Mouse (Mus musculus): ENCODE data around the gene Sstr2.

The Sstr2 gene

GRCm38 (mm10) chr11:113618672-113619419 is at the start of gene Sstr2:
TSS of gene Sstr2 (plus strand) at chr11:113619342.
- peak; percentile 75 for DNase-seq

- DNase-seq, result no peak
These were observed 47.5 kb upstream of the Sstr2 start for GRCm38 (mm10) chr11:113571616-113572015.

- no peak for DNase-seq
These were observed 46.5 kb upstream of the Sstr2 start for GRCm38 (mm10) chr11:113572641-113573040.

DNA sequence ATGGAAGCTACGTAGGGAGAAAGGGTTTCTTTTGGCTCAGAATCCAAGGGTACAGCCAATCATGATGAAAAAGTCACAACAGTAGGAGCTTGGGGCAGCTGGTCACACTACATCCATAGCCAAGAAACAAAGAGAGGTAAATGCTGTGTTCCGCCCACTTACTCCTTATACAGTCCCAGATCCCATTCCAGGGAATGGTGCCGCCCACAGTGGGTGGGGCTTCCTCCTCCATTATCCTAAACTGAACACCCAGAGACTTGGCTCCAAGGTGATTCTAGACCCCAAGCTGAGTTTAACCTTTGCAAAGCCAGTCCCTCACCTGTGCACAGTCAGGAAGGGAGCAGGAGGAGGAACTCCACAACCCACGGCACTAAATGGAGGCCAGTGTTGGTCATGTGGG is 41.9 kb upstream of the Sstr2 start:
- DNase-seq, result no peak

DNA sequence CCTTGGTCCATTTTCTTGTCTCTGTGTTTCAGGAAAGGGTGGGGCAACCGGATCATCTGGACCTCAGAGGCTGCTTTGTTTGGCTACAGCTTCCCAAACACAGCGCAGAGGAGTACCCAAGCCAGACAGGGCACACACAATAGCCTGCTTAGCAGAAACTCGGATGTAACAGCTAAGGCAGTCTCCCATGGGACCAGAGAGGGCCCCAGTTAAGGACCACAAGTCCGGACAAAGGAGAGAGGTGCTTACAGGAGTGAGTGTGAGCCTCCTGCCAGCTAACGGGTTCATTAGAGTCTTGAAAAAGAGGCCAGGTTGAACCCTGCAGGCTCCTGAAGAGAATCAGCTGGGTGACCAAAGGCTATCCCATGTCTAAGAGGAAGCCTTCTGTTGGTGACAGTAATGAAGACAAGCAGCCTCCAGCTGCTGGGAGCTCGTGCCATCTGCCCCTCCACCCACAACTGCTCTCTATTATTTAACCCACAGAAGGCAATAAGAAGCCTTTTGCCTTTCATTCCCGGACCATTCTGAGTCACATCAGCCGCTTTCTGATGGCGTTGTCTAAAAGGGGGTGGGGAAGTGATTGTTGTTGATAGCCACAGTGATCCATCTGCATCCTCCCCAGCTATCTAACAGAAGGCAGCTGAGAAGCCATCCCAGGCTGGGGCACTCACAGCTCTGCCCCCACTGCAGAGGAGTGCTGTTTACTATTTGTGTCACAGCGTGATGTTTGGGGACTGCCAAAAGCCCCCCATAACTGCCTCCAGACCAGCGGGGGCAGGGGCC is 35.1 kb upstream of the Sstr2 start:
- DNase-seq, result peak; percentile 61

DNA sequence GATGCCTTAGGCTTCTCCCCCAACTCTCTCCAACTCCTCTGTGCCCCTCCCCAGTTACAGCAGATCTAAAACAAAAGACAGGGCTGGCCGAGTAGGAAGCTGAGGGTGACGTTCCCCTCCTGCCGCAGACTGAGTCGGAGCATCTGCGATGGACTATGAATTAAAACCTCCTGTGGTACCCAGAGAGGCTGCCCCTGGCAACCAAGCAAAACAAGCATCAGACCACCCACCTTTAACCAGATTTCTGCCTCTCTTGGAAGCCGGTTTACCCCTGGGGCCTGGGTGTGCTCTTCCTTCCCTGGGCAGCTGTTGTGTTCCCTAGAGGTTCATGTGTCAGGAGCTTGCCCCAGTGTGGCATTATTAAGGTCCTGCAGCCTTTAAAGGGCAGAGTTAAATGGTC is 32.7 kb upstream of the Sstr2 start:
- no peak for DNase-seq

DNA sequence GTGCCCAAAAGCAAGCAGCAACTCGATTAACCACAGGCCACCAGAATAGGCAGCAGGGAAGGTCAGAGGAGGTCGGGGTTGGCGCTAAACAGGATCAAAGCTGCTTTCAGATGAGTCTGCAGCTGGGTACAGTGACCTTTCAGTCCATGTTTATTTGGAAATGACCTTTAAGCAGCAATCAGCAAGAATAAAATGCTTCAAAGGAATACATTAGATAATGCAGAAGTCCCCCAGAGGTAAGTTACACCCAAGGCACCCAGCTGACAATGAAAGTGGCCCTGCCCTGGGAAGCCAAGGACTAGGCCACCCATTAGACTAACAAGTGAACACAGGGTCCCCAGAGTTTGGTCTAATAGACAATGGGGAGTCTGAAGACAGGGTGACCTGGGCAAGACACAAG is 30.2 kb upstream of the Sstr2 start:
- no peak for DNase-seq

- no peak for DNase-seq
These were observed 24.0 kb upstream of the Sstr2 start for GRCm38 (mm10) chr11:113595144-113595543.

DNA sequence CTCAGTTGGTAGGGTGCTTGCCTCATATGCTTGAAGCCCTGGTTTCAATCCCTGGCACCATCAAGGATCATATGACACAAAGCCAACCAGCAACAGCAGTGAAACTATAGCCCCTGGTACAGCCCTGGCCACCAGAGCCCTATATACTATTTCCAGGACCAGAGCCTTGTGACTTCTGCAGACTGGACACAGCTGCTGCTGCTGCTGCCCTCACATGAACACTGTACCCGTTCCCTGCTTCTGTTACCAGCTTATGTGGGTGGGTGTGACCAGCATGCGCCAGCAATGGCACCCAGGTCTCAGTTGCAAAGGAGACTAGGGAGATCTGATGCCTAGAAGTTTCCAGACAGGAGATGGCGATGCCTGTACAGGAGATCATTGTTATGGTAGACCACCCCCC is 21.5 kb upstream of the Sstr2 start:
- no peak for DNase-seq

GRCm38 (mm10) chr11:113600526-113601245 is 18.5 kb upstream of the Sstr2 start:
- DNase-seq, result no peak

- no peak for DNase-seq
These were observed 17.4 kb upstream of the Sstr2 start for GRCm38 (mm10) chr11:113601616-113602343.

- DNase-seq, result no peak
These were observed 11.6 kb upstream of the Sstr2 start for GRCm38 (mm10) chr11:113607556-113607955.

DNA sequence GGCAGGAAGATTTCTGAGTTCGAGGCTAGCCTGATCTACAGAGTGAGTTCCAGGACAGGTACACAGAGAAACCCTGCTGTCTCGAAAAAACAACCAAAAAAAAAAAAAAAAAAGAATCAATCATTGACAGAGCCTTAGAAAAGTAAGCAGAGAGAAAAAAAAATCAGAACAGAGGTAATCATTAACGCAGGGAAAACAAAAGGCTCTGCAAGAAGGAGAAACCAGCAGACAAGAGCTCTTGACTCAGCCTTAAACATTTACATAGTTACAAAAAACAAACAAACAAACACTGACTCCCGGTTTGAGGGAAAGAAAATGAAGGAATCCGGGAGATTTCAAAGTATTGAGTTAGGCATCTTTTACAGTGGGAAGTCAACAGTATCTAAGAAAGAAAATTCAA is 9.6 kb upstream of the Sstr2 start:
- no peak for DNase-seq

GRCm38 (mm10) chr11:113610266-113610665 is 8.9 kb upstream of the Sstr2 start:
- DNase-seq, result no peak

GRCm38 (mm10) chr11:113611112-113611646 is 8.0 kb upstream of the Sstr2 start:
- DNase-seq, result no peak

DNA sequence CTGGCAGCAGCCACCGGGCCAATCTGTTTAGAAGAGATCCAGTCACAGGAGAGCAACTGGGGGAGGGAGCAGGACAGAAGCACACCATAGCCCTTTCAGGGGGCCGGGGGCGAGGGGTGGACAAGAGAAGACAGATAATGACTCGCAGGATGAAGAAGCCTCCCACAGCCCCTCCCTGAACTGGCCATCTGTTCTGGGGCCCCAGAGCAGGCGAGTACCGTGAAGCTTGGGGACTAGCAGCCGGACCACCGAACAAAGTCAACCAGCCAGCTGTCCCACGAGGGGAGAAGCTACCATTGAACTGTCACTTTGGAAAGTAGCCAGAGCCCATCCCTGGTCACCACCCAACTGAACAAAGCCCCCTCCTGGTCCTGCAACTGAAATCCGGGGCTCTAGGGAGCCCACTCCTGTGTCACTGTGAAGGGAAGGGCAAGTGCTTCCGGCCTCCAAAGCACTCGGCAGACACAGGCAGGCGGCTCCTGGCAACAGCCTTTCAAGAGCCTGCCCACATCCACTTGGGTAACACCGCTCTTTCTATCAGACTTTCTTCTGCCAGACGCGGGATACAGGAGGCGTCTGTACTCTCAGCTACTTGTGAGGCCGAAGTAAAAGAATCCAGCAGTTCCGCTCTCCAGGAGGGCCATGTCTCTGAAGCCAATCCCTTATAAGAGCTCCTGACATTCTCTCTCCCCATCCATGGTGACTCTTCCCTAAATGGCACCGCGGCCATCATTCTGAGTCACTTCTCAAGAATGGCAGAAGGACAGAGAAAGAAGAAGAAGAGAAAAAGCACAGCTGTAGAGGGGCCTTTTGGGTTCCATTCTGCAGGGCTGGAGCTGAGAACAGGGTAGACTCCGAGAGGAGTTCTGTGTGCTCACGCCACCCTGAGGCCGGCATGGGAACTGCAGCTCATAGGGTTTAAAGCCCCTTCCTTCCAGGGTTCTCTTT is 7.2 kb upstream of the Sstr2 start:
- DNase-seq, result peak; percentile 42

GRCm38 (mm10) chr11:113614476-113614875 is 4.7 kb upstream of the Sstr2 start:
- DNase-seq, result no peak

DNA sequence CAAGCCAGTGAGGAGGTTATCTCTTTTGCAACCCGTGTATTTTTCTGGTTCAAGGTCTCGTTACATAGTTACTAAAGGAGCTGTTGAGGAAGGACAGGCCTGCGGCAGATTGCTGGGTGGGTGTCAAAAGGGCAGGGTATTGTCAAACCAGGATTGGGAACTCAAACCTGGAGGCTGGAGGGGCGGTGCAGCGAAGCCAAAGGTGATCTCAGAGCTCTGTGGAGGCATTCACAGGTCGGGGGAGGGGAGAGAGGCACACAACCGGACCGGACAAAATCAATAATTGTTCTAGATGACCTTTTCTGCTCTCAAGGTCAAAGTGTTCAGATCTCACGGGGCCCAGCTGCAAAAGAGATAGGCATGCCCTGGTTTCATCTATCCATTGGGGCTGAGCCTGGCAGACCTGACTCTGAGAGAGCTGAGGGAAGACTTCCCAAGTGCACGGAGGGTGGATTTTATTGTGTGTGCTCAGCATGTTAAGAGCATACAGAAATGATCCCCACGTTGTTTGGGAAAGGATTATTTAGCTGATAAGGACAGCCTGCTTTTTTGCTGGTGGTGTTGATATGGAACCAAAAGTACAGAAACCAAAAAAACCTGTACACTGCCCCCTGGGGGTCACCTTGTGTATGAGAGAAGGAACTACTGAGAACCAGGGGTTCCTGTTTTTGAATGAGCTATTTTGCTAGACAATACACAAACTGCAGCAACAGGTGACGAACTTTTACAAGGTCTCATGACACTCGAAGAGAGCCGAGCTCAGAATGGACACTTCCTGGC is 1.8 kb upstream of the Sstr2 start:
- DNase-seq, result peak; percentile 33

- DNase-seq, result no peak
These were observed 855 bp upstream of the Sstr2 start for GRCm38 (mm10) chr11:113618303-113618671.

- no peak for DNase-seq
These were observed 408 bp downstream of the Sstr2 start for GRCm38 (mm10) chr11:113619420-113620080.

Measured in layer of hippocampus, adult 9-11 months (tissue).